Mouse (Mus musculus): Measurements from ENCODE around the gene Bcr. TPM values are rescaled to one million over a fixed set of nuclear protein-coding genes. Genes with fewer than 3 reads are reported as not detected.

Bcr gene
- polyA plus RNA-seq, 3 experiments from 2014 or later = 5.5 to 9.0 (median 6.4) TPM

DNA sequence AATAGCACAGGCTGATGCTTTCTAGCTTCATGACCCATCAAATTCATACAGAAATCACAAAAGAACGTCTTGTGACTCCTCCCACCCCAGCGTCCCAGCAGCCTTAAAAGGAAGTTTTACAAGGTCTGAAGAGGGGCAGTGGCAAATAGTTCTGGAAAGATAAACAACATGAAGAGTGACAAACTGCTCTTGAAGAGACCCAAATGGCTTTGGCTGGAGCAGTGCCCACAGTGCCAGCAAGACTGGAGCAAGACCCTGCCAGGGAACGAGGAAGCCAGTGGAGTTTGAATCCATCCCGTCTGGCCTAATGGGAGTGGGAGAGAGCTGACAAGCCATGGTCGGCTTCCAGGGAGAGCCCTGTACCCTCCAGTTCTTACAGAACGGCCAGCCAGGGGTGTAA, 126.2 kb downstream of the Bcr start:
- ATAC-seq = no peak

DNA sequence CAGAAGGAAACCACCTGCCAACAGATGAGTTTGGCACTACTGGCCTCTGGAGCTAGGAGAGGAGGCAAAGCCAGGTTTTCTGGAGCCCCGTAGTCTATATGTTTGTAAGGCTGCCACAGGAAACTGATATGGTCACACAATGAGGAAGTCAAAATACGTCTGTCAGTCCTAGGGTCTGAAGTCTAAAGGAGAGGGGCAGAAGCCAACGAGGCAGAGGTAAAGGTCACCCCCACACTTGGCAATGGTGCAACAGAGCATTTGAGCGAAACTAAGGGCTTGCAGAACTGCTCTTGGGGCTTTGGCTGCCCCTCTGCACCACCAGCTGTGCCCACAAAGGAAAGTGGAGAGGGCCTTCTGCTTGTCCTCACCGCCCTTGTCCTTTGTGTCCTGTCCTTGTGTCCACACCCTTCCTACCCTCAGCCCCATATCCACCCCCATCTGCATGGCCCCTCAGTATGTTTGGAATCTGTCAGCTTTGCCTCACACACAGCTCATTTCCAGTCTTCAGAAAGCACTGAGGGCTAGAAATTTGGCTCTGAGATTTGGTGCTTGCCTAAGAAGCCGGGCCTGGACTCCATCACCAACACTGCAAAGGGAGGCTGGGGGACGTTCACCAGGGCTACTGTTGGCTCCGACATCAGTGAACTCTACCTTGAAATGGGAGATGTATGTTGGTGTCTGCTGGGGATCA, 127.1 kb downstream of the Bcr start:
- no peak for ATAC-seq

DNA sequence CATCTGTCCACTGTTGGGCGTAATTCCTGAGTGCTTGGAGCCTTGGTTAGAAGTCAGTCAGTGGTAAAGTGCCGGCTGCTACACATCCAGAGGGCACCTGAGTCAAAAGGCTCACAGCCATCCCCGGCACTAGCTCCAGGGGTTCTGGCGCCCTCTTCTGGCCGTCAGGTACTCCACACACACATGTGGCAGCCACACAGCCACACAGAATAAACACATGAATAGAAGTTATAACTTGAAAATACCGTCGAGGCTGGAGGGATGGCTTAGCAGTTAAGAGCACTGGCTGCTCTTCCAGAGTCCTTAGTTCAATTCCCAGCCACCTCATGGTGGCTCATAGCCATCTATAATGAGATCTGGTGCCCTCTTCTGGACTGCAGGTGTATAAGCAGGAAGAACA, 131.3 kb downstream of the Bcr start:
- no peak for ATAC-seq

DNA sequence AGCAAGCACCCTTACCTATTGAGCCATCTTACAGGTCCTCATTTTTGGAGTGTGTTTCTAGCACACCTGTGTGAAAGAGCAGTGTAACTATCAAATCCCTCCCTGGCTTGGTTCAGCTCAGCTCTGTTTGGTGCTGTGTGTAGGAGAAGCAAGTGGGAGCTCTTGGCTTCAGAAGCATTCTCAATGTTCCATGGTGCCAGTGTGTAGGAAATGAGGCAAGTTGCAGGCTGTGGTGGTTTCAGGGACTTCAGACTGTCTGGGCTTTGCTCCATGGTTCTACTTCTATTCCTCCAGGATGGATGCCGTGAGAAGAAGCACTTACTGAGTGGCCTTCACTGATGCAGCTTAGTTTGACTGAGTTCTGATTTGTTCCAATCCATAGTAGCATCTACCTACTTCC, 137.4 kb downstream of the Bcr start:
- no peak for ATAC-seq

DNA sequence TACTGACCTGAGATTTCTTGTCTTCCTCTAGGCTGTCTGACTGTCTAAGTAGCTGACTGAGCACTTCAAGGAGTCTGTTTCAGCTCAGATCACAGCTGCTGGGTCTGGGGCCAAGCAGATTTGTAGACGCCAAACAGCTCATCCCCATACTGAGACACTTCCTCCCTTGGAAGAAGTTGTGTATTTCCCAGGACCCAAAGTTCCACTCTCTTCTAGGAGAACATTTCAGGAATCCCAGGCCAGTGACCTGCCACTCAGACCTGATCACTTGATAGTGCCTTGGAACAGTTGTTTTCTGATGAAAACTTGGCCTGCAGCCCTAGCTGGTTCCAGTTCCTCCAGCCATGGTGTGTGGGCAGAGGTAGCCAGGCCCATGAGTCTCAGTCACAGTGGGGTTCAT, 140.3 kb downstream of the Bcr start:
- no peak for ATAC-seq

DNA sequence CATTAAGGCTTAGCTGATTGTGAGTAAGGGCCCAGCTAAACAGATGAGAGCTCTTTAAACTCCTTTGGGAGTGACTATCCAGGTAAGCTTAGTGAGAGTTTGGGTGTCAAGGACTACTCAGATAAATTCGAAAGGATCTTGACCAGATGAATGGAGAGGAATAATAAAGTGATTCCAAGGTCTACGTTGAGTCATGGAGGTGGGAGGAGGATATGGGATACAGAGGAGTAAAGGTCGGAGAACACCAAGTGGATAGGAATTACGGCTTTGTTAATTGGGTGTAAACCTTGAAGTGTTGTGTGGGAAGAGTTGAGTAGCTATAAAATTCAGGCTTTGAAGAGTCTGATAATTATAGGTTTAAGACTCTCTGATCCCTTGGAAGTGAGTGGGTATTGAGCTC, 145.8 kb downstream of the Bcr start:
- no peak for ATAC-seq

DNA sequence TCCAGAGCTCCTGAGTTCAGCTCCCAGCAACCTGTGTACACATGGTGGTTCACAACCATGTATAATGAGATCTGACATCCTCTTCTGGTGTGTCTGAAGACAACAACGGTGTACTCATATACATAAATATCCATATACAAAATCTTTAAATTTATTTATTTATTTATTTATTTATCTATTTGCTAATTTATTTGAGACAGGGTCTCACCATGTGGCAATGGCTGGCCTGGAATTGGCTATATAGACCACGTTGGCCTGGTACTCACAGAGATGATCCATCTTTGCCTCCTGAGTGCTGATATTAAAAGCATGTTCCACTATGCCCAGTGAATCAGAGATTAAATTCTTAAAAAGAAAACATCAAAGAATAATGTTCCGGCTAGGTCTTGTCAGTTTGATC, 150.4 kb downstream of the Bcr start:
- ATAC-seq = no peak

DNA sequence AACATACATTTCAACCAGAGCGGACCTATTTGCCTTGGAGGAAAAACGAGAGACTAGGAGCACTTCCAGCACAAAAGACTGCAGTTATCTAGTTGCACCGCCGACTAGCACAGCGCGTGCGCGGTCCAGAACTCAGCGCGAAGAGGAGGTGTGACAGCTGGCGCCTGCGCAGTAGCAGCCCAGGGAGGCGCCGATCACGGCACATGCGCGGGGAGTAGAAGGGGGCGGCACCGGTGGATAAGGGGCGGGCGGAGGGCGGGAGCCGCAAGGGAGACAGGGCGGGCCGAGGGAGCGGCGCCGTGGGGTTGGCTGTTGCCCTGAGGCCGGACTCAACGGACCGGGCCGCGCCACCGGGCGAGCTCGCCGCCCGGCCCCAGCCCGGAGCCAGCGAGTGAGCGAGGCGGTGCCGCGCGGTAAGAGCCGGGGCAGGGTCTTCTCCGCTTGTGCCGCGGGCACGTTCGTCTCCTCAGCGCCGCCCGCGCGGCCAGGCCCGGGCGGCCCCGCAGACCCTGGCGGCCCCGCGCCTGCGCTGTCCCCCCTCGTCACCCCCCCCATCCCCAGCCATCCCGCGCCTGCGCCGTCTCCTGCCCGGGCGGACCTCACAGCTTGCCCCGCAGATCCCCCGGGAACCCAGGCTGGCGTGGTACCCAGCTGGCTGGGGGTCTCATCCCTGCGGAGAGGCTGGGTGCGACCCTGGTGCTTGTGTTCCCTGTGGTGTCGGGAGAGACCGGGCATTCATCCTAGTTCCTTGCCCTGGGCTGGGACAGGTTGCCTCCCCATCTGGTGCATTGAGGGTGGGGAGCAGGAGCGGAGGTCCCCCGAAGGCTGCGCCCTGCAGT, 151.6 kb downstream of the Bcr start, which contains the start of gene Specc1l:
Gene Specc1l, plus strand, starts transcription at position 267 of the 839 bp plus-strand sequence.
- ATAC-seq = peak; percentile 85

DNA sequence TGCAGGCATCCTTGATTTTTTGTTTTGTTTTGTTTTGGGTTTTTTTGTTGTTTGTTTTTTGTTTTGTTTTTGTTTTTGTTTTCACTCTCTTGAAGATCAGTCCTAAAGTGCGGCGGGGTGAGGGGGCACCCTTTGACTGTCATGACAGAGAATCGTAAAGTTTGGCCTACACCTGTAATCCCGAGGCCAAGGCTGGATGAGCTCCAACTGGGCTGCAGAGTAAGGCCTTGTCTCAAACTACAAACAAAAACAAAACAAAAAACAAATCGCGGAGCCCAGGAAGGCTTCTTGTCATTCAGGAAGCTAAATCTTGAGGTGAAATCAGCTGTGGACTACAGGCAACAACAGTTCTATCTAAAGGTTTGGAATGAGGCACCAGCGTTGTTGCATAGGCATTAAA, 152.6 kb downstream of the Bcr start:
- ATAC-seq = no peak

DNA sequence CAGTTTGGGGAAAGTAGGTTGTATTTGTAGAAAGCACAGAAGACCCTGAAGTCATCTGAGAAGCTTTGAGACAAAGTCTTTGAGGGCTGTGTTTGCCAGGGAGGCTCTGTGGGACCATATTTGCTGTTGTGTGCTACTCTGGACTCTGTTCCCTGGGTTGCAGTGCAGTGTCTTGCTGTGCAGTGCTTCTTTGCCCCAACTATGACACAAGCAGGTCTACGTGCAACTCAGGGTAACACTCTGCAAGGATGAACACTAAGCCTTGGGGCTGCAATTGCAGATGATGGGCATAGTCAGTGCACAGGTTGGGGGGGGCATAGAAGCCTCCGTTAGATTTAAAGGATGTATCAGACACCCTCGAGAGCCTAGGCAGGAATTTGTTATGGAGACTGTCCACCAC, 160.3 kb downstream of the Bcr start:
- ATAC-seq = no peak

DNA sequence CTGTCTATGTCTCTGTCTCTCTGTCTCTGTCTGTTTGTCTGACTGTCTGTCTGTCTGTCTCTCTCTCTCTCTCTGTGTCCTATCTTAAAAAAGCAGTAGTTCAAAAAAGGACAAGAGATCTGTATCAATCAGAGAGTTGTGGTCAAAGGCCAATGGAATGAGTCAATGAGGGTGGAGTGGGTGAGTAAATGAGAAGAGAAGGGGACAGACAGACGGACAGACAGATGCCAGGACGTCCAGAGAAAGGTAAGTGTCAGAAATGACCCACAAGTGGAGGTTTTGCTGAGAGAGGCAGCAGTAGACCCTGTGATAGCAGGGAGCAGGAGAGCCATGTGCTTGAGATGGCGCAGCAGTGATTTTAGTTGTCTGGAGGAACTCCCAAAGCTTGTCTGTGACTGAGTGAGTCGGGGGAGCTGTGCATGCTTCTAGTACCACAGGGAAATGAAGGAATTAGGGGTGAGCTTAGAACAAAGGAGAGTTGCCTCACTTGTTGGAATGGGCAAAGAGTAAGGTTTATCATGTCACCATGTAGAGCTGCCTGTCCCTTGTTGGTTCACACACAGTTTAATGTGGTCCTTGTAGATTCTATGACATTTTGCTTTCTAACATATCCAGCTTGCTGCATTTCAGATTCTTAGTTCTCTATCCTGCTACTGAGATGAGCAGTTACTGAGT, 161.7 kb downstream of the Bcr start:
- no peak for ATAC-seq

DNA sequence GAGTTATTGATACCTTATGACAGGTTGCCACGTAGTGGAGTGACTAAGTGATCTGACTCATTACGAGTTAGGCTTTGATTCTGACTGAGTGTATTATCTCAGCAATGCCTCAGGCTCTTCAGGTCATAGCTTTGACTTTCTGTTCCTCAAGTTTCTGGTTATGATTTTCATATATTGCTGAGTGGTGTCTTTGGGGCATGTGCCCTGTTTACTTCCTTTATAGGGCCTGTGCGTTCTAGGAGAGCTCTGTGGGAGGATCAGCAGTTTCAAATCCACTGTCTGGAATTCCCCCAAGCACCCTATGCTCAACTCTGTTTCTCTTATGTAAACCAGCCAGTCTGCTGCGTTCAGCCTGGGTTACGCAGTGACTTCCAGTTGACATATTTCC, 162.2 kb downstream of the Bcr start:
- ATAC-seq = peak; percentile 92

DNA sequence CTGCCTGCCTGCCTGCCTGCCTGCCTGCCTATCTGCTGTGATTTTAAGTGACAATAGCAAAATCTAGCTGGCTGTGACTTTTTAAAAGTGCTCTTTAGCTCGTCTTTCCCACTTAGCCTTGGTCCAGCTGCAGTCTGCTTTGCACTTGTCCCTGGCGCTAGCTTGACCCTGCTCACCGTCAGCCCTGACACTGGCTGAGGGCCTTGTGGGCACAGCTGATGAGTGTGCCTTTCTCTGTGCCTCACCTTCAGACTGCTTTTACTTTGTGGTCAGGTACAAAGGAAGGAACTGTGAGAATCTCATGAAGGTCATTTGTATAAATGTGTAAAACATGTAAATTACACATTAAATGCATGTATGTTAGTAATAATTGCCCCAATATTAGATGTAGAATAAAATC, 163.8 kb downstream of the Bcr start:
- ATAC-seq = no peak

DNA sequence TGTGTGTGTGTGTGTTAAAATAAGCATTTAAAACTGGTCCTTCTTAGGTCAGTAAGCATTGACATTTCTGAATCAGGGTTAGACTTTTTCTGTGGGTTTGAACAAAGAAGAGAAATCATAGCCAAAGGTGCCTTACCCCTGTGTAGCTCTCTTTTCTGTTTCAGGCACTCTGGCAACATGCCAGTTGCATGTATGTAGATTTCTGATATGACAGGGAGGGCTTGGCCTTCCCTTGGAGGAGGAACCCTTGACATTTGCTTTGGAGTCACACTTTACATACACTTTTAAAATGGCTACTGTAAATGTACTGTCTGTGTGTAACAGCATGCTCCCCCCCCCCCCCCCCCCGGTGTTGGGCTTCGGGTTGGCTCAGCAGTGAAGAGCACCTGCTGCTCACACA, 164.2 kb downstream of the Bcr start:
- no peak for ATAC-seq

DNA sequence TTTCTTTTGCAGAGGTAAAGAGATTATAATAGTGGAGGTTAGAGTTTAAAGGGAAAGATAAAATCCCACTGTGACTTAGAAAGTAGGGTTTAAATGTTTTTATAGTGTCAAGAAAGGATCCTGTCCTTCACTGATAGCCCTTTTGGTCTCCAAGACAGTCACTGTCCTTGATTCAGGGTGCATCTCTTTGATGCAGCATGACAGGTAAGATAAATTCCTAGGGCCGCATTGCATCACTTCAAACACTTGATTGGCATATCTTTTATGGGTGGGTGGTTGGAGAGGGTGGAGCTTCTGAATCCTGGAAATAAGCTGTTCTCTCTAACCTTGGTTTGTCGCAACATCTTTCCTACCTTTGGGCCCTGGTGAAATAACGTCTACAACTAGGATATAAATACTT, 167.0 kb downstream of the Bcr start:
- ATAC-seq = no peak

DNA sequence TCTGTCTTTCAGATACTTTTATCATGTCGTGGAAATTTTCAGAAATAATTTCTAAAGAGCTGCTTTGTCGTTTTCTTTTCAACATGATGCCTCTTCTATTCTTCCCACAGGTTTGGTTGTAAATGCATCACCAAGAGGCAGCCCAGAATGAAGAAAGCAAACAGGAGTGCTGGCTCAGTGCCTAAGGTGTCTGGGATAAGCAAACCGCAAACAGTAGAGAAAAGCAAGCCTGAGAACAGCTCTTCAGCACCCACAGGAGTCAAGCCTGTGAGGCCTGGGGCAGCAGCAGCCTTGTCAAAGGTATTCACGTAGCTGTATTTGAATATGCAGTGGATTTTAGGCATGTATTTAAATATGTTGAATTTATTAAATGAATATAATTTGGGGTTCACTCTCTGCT, 170.2 kb downstream of the Bcr start:
- no peak for ATAC-seq

DNA sequence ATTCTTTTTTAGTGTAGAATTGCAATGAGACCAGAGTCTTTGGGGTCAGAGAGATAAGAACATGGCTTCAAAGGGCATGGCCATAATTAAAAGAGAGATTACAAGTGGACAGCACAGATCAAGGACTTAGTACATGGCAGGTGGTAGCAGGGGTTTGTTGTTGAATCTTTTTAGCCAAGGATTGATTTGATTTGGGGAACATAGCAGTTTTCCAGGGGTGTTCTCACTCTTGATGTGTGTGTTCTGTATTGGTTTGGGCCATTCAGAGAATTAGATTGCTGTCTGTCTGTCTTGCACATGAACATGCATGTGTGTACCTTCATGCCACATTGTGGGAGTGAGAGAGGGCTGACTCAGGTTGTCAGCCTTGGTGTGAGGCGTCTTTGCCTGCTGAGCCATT, 171.5 kb downstream of the Bcr start:
- no peak for ATAC-seq

DNA sequence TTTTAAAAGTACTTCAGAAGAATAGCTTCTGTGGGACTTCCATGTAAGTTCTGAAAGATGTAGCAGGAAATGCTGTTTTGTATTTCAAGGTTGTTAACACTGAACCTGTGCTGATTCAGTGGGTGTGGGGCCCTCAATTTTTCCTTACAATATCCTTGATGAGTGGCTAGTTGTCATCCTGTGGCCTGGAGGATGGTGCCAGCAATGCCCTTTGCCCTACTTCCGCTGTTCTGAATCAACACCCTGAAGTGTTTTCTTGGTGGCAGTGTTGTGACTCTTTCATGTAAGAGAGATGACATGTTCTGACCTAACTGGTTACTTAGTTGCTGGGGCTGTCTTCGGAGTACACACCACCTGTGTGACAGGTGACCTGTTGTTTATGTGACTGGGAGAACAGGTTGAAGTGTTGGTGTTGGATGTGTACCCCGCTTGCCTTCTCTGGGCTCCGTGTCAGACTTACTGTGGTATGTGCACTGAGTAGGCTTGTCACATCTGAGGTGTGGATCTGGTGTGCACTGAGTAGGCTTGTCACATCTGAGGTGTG, 172.3 kb downstream of the Bcr start:
- ATAC-seq = no peak

DNA sequence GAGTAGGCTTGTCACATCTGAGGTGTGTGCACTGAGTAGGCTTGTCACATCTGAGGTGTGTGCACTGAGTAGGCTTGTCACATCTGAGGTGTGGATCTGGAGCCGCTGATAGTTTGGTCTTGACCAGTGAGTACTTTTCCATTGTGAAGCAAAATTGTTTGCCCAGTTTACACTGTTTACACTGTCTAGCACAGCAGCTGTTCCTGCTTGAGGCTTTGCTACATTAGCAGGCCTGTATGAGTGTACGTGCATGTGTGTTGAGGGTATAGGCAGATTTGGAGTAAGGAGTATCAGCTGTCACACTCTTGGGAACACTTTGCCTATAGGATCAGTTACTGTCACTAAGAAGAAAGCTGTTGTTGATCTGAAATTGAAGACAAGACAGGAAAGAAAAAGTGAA, 173.1 kb downstream of the Bcr start:
- no peak for ATAC-seq

Measured in inflammation-experienced regulatory T-cells, adult 6 months (primary cell).